Mouse (Mus musculus) cerebral cortex, adult 2 months (tissue): ENCODE data around the gene Prdm10.

ENCODE experiments used
- WGBS: fragments of 180-500 bp; shearing (Covaris S2); methylation state at CpG from one replicate; pipeline ENCODE4 v1.1.7; 2018; 5-methylcytosine and 5-hydroxymethylcytosine counted together

Gene Prdm10

DNA sequence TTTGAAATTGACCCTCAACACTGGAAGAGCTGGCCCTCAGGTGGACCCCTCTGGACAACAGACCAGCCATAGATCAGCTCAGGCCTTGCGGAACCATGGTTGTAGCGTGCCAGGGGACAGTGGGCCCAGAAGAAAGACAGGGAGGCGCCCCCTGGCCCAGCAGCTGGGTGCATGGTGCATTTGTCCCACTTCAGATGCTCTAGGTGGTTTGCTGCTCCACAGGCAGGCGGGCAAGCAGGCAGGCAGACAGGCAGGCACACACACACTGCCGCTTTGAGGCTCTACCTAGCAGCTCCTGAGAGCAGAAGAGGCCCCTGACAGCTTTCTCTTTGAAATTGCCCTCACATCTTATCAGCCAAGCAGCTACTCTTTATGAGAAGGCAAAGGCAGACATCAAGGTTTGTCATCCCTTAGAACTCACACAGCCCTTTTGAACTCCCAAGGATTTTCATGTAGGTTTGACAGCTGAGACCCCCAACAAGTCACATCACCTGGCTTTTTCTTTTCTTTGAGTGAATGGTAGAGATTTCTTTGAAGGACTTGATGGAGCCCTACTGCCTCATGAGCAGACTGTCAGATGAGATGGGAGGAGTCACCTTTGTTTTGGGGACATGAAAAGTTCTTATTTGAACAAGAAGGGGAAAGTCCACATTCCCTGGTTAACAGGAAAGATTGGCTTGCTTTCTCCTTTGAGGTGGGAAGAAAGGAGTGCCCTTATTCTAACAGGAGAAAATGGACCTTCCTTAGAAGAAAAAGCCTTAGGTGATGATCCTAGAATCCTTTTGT, 21.4 kb downstream of the Prdm10 start:
- WGBS: 97% methylated on average over 5 of the region's 5 CpGs

DNA sequence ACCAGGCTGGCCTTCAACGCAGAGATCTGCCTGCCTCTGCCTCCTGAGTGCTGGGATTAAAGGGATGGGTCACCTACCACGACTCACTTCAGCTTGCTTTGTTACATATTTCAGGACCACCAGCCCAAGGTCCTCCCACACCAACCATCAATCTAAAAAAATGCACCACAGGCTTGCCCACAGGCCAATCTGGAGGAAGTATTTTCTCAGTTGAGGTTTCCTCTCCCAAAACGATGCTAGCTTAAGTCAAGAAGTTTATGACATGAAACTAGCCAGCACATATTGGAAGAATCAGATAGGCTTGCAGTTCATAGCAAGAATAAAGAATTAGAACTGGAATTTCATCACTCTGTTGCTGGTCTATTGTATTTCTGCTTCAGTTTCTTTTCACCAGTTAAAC, 24.0 kb downstream of the Prdm10 start:
- WGBS: 84% methylated on average over 3 of the region's 3 CpGs

GRCm38 (mm10) chr9:31305117-31305516, 24.8 kb downstream of the Prdm10 start:
- WGBS: 82% methylated on average over 5 of the region's 5 CpGs

DNA sequence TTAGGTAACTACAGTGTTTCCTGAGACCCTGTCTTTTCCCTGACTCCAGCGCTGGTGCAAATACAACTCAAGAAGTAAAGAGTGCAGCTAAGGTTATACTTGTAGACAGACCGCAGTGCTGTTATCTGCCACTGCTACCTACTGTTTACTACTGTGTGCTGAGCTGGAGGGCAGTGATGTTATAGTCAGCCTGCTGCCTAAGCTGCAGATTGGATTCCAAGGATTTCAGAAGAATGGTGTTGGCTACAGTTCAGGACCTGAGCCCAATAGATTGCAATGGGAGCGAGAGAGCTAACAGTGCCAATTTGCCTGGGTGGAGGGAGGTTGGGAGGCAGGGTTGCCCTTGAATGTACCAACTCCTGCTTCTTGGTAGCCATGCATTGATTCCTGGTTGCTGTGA, 25.5 kb downstream of the Prdm10 start:
- 86% methylated on average over 3 of the region's 3 CpGs for WGBS

DNA sequence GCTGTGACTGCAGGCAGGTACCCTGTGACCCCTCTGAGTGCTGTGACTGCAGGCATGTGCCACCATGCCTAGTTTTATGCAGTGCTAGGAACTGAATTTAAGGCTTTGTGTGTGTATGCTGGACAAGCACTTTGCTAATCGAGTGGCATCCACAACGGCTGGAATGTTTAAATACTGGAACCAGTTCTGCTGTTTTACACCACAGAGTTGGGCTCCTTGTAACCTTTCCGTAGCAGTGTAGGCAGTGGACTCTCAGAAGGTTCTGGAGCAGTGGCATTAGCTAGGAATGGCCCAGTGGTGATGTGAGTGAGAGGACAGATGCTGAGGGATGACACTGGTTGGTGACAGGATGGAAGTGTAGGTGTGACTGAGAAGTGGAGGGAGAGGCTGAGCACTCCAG, 26.9 kb downstream of the Prdm10 start:
- WGBS: 88% methylated on average over 3 of the region's 3 CpGs

DNA sequence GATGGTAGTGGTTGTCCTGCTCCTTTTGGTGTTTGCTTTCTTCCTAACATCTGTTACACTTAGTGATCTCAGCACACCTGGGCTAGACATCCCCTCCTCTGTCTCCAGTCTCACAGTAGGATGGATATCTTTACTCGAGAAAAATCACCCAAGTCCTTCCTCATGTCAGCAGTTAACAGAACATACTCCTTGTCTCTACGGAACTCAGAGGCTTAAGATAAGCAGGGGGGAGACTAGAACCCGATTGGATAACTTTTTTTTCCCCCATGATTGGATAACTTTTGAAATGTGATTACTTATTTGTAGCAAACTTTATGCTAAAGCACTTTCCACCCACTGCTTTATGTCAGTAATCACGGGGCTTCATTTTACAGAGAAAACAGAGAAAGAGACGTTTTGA, 28.7 kb downstream of the Prdm10 start:
- 78% methylated on average over 5 of the region's 5 CpGs for WGBS

DNA sequence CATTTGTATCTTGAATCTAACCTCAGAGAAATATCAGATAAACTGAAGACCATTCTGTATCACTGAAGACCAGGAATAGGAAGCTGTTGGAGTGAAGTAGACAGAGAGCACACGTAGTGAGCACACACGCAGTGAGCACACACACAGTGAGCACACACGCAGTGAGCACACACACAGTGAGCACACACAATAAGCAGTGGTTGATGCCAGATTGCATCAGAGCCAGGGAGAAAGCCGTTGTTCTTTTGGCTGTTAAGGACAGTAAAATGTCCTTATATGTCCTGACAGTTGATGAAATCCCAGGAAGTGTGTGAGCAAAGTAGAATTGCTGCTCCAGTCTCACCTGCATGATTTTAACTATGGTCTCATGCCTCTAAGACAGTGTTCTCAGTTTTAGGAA, 30.3 kb downstream of the Prdm10 start:
- WGBS: 85% methylated on average over 4 of the region's 4 CpGs

DNA sequence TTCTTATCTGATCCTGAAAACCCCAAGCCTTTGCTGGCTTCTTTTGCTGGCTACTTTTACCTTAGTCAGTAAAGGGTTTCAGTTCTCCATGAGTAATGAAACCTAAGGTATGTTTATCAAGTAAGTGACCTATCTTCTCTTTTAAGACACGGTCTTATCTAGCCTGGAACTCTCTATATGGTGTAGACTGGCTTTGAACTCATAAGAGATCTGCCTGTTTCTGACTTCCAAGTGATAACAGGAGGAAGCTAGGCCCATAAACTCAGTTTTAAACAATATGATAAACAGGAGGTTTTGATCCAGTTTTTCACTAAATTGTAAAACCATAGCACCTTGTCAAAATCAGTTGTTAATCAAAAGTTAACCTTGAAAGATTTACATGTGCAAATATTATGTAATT, 33.5 kb downstream of the Prdm10 start:
- WGBS: 100% methylated on average over 1 of the region's 1 CpGs

DNA sequence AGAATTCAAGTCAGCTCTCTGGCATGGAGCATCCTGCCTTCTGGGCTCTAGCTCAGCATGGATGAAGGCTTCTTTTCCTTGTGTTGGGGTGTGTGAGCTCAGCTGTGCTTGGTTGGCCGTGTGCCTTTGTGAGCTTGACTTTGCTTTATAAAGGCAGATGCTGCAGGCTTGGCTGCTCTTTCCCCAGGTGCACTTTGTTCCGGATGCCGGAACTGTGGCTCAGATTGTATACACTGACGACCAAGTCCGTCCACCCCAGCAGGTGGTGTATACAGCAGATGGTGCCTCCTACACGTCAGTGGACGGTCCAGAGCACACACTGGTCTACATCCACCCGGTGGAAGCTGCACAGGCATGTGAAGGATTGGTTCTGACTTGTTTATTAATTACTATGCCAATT, 35.6 kb downstream of the Prdm10 start:
- WGBS: 23% methylated on average over 8 of the region's 8 CpGs

GRCm38 (mm10) chr9:31318956-31319355, 38.6 kb downstream of the Prdm10 start:
- WGBS: 74% methylated on average over 5 of the region's 5 CpGs

GRCm38 (mm10) chr9:31320734-31321133, 40.4 kb downstream of the Prdm10 start:
- 63% methylated on average over 1 of the region's 1 CpGs for WGBS

DNA sequence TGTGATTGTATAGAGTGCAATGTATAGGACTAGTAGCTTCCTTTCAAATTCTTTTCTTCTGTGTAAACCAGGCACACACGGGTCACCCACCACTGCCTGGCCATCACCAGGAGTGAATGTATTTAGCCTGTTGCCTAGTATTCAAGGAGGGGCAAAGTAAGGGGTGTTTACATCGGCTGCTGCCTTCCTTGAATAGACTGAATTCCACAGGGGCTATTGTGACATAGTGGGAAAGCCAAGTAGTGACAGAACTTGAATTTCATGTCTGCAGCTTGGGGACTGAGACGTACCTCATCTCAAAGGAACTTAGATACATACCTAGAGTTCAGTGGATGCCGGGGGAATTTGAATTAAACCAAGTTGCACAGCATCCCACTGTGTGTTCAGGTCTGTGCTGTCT, 41.2 kb downstream of the Prdm10 start:
- 71% methylated on average over 4 of the region's 4 CpGs for WGBS

DNA sequence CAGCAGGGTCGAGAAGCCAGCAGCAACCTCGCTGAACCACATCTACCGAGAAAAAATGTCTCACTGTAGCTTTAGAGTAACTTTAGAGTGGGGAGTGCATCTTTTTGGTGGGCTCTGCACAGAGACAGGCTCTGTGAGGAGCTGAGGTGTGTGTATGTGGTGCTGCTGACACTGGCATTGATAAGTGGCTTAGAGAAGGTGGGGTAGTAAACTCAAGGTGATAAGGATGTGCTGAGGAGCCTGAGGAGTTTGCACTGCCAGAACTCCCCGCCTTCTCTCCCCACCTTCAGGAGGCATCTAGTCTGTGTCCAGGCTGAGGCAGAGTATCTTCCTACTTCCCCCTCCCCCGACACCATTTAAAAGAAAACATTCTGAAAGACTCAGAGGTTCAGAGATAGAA, 41.8 kb downstream of the Prdm10 start:
- 91% methylated on average over 5 of the region's 5 CpGs for WGBS

DNA sequence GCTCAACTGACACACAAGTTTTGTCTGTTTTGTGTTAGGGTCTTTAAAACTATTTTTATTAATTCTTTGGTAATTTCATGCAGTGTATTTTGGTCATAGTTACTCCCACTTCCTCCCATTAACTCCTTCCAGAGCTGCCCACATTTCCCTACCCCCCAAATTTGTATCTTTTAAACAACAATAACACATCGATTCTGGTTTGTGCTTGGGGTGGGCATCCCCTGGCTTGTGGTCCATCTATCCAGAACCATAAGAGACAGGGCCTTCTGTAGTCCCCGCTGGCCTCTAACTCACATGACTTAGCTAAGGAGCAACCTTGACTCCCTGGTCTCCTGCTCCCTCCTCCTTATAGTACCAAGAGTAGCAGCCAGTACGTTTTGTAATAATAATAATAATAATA, 50.5 kb downstream of the Prdm10 start:
- 69% methylated on average over 3 of the region's 3 CpGs for WGBS

DNA sequence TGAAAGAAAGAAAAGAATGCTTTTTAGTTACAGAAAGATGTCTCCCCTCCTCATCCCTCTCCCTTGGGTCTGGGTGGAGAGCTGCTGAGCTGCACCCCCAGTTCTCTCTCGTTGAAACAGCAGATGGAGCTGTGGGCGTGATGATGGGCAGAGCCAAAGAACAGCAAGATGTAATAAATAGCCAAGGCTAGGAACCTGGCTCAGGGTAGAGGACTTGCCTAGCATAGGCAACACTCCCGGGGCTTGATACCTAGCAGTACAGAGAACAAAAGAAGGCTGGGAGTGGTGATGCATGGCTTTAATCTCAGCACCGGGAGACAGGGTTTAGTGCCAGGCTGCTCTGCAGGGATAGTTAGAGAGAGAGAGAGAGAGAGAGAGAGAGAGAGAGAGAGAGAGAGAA, 50.9 kb downstream of the Prdm10 start:
- WGBS: 40% methylated on average over 4 of the region's 4 CpGs

DNA sequence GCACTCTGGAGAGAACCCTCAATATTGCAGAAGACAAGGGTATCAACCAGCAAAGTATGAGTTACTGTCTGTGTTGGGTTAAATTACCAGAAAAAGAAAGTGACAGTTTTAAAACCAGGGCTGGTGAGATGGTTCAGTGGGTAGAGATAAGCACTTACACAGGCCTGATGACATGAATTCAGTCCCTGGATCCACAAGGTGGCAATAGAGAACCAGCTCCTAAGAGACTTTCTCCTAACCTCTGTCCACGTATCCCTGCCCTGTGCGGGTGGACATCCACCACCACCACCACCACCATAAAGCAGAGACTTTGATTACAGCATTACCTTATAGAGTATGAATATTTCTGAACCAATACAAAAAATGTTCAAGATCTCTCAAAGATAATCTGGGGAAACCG, 51.6 kb downstream of the Prdm10 start:
- WGBS: 66% methylated on average over 3 of the region's 3 CpGs

- WGBS: 72% methylated on average over 6 of the region's 6 CpGs
Measured at GRCm38 (mm10) chr9:31334991-31335390, 54.7 kb downstream of the Prdm10 start.

- 51% methylated on average over 11 of the region's 11 CpGs for WGBS
Measured at GRCm38 (mm10) chr9:31344289-31344831, 64.0 kb downstream of the Prdm10 start.

DNA sequence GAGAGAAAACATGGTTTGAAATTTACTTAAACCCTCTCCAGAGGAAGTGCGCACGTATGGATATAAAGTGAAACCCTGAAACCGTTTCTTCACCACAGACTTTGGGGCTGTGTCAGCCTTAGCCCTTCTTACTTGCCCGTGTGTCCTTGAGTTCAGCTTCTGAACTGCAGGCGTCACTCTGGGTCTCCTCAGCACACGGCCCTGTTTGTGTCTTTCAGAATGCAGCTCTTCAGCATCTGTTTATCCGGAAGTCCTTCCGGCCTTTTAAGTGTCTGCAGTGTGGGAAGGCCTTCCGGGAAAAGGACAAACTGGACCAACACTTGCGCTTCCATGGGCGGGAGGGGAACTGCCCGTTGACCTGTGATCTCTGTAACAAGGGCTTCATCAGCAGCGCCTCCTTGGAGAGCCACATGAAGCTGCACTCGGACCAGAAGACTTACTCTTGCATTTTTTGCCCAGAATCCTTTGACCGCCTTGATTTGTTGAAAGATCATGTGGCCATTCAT, 66.3 kb downstream of the Prdm10 start:
- 78% methylated on average over 15 of the region's 15 CpGs for WGBS

GRCm38 (mm10) chr9:31348458-31348857, 68.1 kb downstream of the Prdm10 start:
- 81% methylated on average over 4 of the region's 4 CpGs for WGBS

DNA sequence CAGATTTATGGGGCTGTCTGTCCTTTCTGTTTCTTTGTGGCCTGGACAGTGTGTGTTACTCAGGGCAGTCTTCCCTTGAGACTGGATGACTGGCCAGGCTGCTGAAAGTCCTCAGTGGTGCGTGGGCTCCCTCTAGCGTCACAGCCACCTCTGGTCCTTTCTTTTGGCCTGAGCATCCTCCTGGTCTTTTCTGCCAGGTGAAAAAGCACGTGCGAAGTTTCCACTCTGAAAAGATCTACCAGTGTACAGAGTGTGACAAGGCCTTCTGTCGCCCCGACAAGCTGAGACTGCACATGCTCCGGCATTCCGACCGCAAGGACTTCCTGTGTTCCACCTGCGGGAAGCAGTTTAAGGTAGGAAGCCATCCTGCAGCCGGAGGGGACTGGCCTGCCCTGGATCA, 68.6 kb downstream of the Prdm10 start:
- 68% methylated on average over 11 of the region's 11 CpGs for WGBS

GRCm38 (mm10) chr9:31352716-31353115, 72.4 kb downstream of the Prdm10 start:
- WGBS: 88% methylated on average over 2 of the region's 2 CpGs

- WGBS: 91% methylated on average over 10 of the region's 10 CpGs
Measured at GRCm38 (mm10) chr9:31353518-31353917, 73.2 kb downstream of the Prdm10 start.

DNA sequence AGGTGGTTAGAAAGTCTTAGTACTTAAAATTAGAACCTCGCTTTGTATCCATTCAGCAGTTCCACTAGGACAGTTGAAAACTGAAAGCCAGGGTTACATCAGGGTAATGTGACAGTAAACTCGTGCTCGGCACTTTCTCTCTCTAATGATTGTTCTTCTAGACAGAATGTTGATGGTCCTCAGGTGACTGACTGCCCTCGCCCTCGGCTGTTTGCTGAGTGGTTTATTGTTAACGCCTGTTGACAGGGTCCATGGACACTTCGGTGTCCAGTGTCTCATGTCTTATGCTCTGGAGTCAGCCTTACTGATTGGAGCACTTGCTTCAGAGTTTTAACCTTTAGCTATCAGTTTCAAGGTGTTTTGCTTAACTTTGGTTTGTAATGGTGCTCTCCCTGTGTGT, 73.7 kb downstream of the Prdm10 start:
- WGBS: 90% methylated on average over 7 of the region's 7 CpGs
